Mouse (Mus musculus) G1E (cell line): ENCODE results near the gene Rgs7. TPM values are rescaled to one million over a fixed set of nuclear protein-coding genes. Genes with fewer than 3 reads are reported as not detected.

ENCODE experiments used
- ATAC-seq: 2 replicates; pipeline ENCODE4 v1.8.0; 2016; ENCODE audit warnings: mild to moderate bottlenecking; ENCODE audit not compliant: insufficient number of reproducible peaks, poor library complexity, low FRiP score, severe bottlenecking; ENCODE audit errors: extremely low read depth
- DNase-seq: peaks from one replicate; pipeline ENCODE4 v3.0.0; 2012; ENCODE audit warnings: low spot score
- H3K27me3 ChIP-seq: 2 replicates; pipeline ENCODE4 v1.6.1; 2012; ENCODE audit warnings: mild to moderate bottlenecking, low read length, inconsistent platforms; ENCODE audit not compliant: insufficient read depth
- H3K36me3 ChIP-seq: replicated peaks from 2 replicates; pipeline ENCODE3; 2012; ENCODE audit warnings: mild to moderate bottlenecking, inconsistent platforms
- H3K4me1 ChIP-seq: 2 replicates; pipeline ENCODE4 v1.6.1; 2012; ENCODE audit warnings: low read depth, low read length, inconsistent platforms, mixed read lengths; ENCODE audit not compliant: insufficient read depth
- H3K4me3 ChIP-seq: 2 replicates; pipeline ENCODE4 v1.5.1; 2012; ENCODE audit warnings: low read depth, mild to moderate bottlenecking, inconsistent platforms, low read length, moderate library complexity, mixed read lengths
- H3K9me3 ChIP-seq: replicated peaks from 2 replicates; pipeline ENCODE4 v1.6.1; 2012; ENCODE audit warnings: inconsistent platforms
- CTCF ChIP-seq: IDR thresholded peaks from 2 replicates; pipeline ENCODE4 v1.5.1; 2012; ENCODE audit warnings: low read depth, low read length, inconsistent platforms, mixed read lengths
- GATA1 ChIP-seq: IDR thresholded peaks from 2 replicates; pipeline ENCODE4 v1.6.1; 2012; ENCODE audit warnings: borderline replicate concordance, low read length, inconsistent platforms, mixed read lengths
- GATA2 ChIP-seq: IDR thresholded peaks from 2 replicates; pipeline ENCODE4 v1.6.1; 2012; ENCODE audit warnings: low read depth, low read length, inconsistent platforms, borderline replicate concordance
- POLR2AphosphoS5 ChIP-seq: IDR thresholded peaks from 2 replicates; pipeline ENCODE4 v1.6.1; 2012; ENCODE audit warnings: low read depth, low read length, inconsistent platforms; ENCODE audit not compliant: insufficient replicate concordance
- TAL1 ChIP-seq: conservative IDR thresholded peaks from 2 replicates; pipeline ENCODE4 v1.6.1; 2012; ENCODE audit warnings: low read depth, low read length, inconsistent platforms, mixed read lengths
- polyA plus RNA-seq: library from polyadenylated mRNA; stranded (reverse); fragments of >175 nt; gene quantifications from 2 replicates; pipeline ENCODE4 v1.2.3, GENCODE M21; 2012
- total RNA-seq, 2 experiments: library from RNA; stranded (forward) in 1 of 2; stranded (reverse) in 1 of 2; fragments of 200-1000 nt in 1 of 2; fragments of >200 nt in 1 of 2; fragmentation: Nextera tagmentation in 1 of 2; gene quantifications; 2 replicates each; pipeline ENCODE4 v1.2.3; 2014 to 2017

Gene Rgs7
- total and polyA plus RNA-seq, 3 experiments = 0.05 TPM; not detected in 2

- Histone ChIP-seq H3K27me3 (no peaks in the 10 kb centered on the region), H3K4me1 (no peaks in the 10 kb centered on the region), H3K36me3 (no peaks in the 10 kb centered on the region), H3K9me3 (peaks cover 3% of the 10 kb centered on the region; the same call in 1 of the 2 replicates), H3K4me3 (no peak overlapping the region)
- no peak for DNase-seq
- TF ChIP-seq POLR2AphosphoS5 (no peak), CTCF (no peak), GATA2 (no peak), TAL1 (no peak), GATA1 (no peak)
- ATAC-seq = no peak
These were observed 191.4 kb downstream of the Rgs7 start for GRCm38 (mm10) chr1:175300895-175301294.

- H3K36me3 ChIP-seq = no peaks in the 10 kb centered on the region
- DNase-seq = no peak
- ATAC-seq = no peak
- TF ChIP-seq GATA2 (no peak), GATA1 (no peak), TAL1 (no peak), POLR2AphosphoS5 (no peak), CTCF (no peak)
- H3K4me3 ChIP-seq = no peak overlapping the region
- peaks cover 8% of the 10 kb centered on the region for H3K9me3 ChIP-seq
- H3K4me1 ChIP-seq = no peaks in the 10 kb centered on the region
- no peaks in the 10 kb centered on the region for H3K27me3 ChIP-seq
These were observed 191.9 kb downstream of the Rgs7 start for GRCm38 (mm10) chr1:175300404-175300803.

- H3K9me3 ChIP-seq = peaks cover 9% of the 10 kb centered on the region
- TF ChIP-seq GATA2 (no peak), GATA1 (no peak), CTCF (no peak), TAL1 (no peak), POLR2AphosphoS5 (no peak)
- no peak overlapping the region for H3K4me3 ChIP-seq
- no peaks in the 10 kb centered on the region for H3K4me1 ChIP-seq
- ATAC-seq (no peak), DNase-seq (no peak)
- no peaks in the 10 kb centered on the region for H3K27me3 ChIP-seq
- no peaks in the 10 kb centered on the region for H3K36me3 ChIP-seq
These were observed 192.5 kb downstream of the Rgs7 start for GRCm38 (mm10) chr1:175299603-175300397.

- Histone ChIP-seq H3K9me3 (peaks cover 15% of the 10 kb centered on the region), H3K4me1 (no peaks in the 10 kb centered on the region), H3K4me3 (no peak overlapping the region), H3K36me3 (no peaks in the 10 kb centered on the region), H3K27me3 (no peaks in the 10 kb centered on the region)
- ATAC-seq = no peak
- no peak for DNase-seq
- TF ChIP-seq TAL1 (no peak), GATA2 (no peak), CTCF (no peak), GATA1 (no peak), POLR2AphosphoS5 (no peak)
These were observed 195.4 kb downstream of the Rgs7 start for GRCm38 (mm10) chr1:175296906-175297305.

- Histone ChIP-seq H3K36me3 (no peaks in the 10 kb centered on the region), H3K27me3 (no peaks in the 10 kb centered on the region), H3K9me3 (peaks cover 11% of the 10 kb centered on the region; the same call in 1 of the 2 replicates), H3K4me3 (no peak overlapping the region), H3K4me1 (no peaks in the 10 kb centered on the region)
- no peak for DNase-seq
- TF ChIP-seq TAL1 = no peak
- no peak for TF ChIP-seq CTCF
- no peak for TF ChIP-seq POLR2AphosphoS5
- TF ChIP-seq GATA1 = no peak
- TF ChIP-seq GATA2 = no peak
- no peak for ATAC-seq
These were observed 202.2 kb downstream of the Rgs7 start for GRCm38 (mm10) chr1:175290072-175290471.

GRCm38 (mm10) chr1:175262341-175262740 is 230.0 kb downstream of the Rgs7 start:
- H3K4me3 ChIP-seq = no peak overlapping the region
- no peaks in the 10 kb centered on the region for H3K4me1 ChIP-seq
- no peaks in the 10 kb centered on the region for H3K36me3 ChIP-seq
- H3K27me3 ChIP-seq = no peaks in the 10 kb centered on the region
- ATAC-seq = no peak
- peaks cover 5% of the 10 kb centered on the region for H3K9me3 ChIP-seq
- TF ChIP-seq CTCF (no peak), GATA1 (no peak), TAL1 (no peak), GATA2 (no peak), POLR2AphosphoS5 (no peak)
- DNase-seq = no peak
